Mouse (Mus musculus) intestine, embryonic 14.5 days (tissue): ENCODE data around the gene Tead1. TPM values are rescaled to one million over a fixed set of nuclear protein-coding genes. Genes with fewer than 3 reads are reported as not detected.

Experiments
- ATAC-seq: fragments of 200-750 bp; cut with Nextera tagmentation; replicated peaks from 2 replicates; pipeline ENCODE4 v1.8.0; 2017; ENCODE audit warnings: low read depth, moderate number of reproducible peaks, moderate TSS enrichment, moderate library complexity; ENCODE audit not compliant: low FRiP score, low TSS enrichment
- DNase-seq: peaks from one replicate; pipeline ENCODE4 v3.0.0-alpha.2; 2018; ENCODE audit warnings: low spot score
- H3K27ac ChIP-seq: fragments of 300-500 bp; sonication (generic); 2 replicates; pipeline ENCODE4 v1.5.1; 2014; ENCODE audit warnings: low read depth, mild to moderate bottlenecking, control low read depth
- H3K27me3 ChIP-seq: fragments of 300-500 bp; sonication (generic); replicated peaks from 2 replicates; pipeline ENCODE4 v1.6.1; 2014; ENCODE audit warnings: low read length, control low read depth; ENCODE audit not compliant: control insufficient read depth, insufficient read depth
- H3K36me3 ChIP-seq: fragments of 300-500 bp; sonication (generic); 2 replicates; pipeline ENCODE4 v1.6.1; 2014; ENCODE audit warnings: low read length, control low read depth; ENCODE audit not compliant: control insufficient read depth, insufficient read depth
- H3K4me1 ChIP-seq: fragments of 300-500 bp; sonication (generic); replicated peaks from 2 replicates; pipeline ENCODE4 v1.6.1; 2014; ENCODE audit warnings: low read length, control low read depth, mixed read lengths; ENCODE audit not compliant: control insufficient read depth, insufficient read depth
- H3K4me2 ChIP-seq: fragments of 300-500 bp; sonication (generic); 2 replicates; pipeline ENCODE4 v1.6.1; 2014; ENCODE audit warnings: low read length
- H3K4me3 ChIP-seq: fragments of 300-500 bp; sonication (generic); 2 replicates; pipeline ENCODE4 v1.5.1; 2014; ENCODE audit warnings: low read depth, low read length, control low read depth, mixed read lengths
- H3K9ac ChIP-seq: fragments of 300-500 bp; sonication (generic); 2 replicates; pipeline ENCODE4 v1.6.1; 2014; ENCODE audit warnings: mild to moderate bottlenecking, low read length
- H3K9me3 ChIP-seq: fragments of 300-500 bp; sonication (generic); 2 replicates; pipeline ENCODE4 v1.6.1; 2016; ENCODE audit warnings: low read length, control low read depth; ENCODE audit not compliant: control insufficient read depth
- WGBS: fragments of 180-500 bp; shearing (Covaris S2); extraction: QIAGEN DNeasy Blood & Tissue Kit; methylation state at CpG from one replicate; pipeline ENCODE4 v1.1.7; 2014; 5-methylcytosine and 5-hydroxymethylcytosine counted together
- polyA plus RNA-seq: library from polyadenylated mRNA; unstranded; fragments of >200 nt; fragmentation: Nextera tagmentation; extraction: Ambion mirVana; gene quantifications from 2 replicates; pipeline ENCODE4 v1.2.1, GENCODE M21; 2014

Tead1 gene
- polyA plus RNA-seq, 1 experiment from 2014 or later, result 20.2 TPM

GRCm38 (mm10) chr7:112752311-112752710, 73.2 kb downstream of the Tead1 start:
- H3K9me3 ChIP-seq, result no peaks in the 10 kb centered on the region
- 89% methylated on average over 6 of the region's 6 CpGs for WGBS
- DNase-seq (no peak), ATAC-seq (no peak)
- no peaks in the 10 kb centered on the region for H3K27me3 ChIP-seq
- H3K4me1 ChIP-seq, result peaks cover 9% of the 10 kb centered on the region
- H3K4me3 ChIP-seq, result no peak overlapping the region
- no peaks in the 10 kb centered on the region for H3K36me3 ChIP-seq
- H3K27ac ChIP-seq, result no peak overlapping the region
- H3K9ac ChIP-seq, result no peak overlapping the region
- H3K4me2 ChIP-seq, result no peak overlapping the region

DNA sequence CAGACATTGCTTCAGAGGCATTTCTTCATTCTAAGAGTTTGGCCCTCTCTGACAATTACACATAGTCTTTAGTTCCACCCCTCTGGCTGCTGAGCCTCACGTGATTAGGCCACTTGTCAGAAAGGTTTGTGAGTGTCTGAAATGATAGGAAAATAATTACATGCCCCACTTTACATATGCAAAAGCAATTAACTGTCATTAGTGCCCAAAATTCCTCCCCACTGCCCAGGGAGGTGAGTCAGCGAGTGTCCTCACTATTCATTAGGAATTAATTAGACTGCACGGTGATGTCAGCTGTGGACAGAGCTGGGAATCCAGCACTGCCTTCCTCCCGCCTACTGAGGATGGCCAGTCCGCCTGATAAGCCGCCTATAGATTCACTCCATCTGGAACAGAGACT, 74.2 kb downstream of the Tead1 start:
- WGBS, result 68% methylated on average over 6 of the region's 6 CpGs
- no peak overlapping the region for H3K9ac ChIP-seq
- DNase-seq (no peak), ATAC-seq (no peak)
- H3K4me2 ChIP-seq, result no peak overlapping the region
- H3K4me3 ChIP-seq, result no peak overlapping the region
- peaks cover 18% of the 10 kb centered on the region for H3K4me1 ChIP-seq
- no peaks in the 10 kb centered on the region for H3K36me3 ChIP-seq
- H3K27ac ChIP-seq, result no peak overlapping the region
- no peaks in the 10 kb centered on the region for H3K9me3 ChIP-seq
- no peaks in the 10 kb centered on the region for H3K27me3 ChIP-seq

DNA sequence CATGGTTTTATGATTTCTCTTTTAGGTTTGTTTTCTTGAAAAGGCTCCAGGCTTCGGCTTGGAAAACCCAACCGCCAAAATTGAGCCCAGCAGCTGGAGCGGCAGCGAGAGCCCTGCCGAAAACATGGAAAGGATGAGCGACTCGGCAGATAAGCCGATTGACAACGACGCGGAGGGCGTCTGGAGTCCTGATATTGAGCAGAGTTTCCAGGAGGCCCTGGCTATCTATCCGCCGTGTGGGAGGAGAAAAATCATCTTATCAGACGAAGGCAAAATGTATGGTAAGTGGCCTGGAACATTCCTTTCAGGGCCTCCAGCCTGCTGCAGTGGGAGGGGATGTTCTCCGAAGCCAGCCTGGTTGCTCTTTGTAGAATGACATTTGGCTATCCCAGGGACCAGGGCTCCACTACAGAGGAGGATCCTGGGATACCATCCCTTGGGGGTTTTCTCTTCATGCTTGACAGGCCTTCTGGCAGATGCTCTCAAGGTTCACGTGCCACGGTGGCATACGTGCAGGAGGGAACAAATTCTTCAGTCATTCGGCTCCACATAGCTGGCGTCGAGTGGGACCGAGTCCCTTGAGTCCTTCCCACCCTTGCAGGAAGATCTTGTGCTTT, 80.3 kb downstream of the Tead1 start:
- peaks cover 52% of the 10 kb centered on the region for H3K4me1 ChIP-seq
- H3K4me3 ChIP-seq, result no peak overlapping the region
- WGBS, result 69% methylated on average over 23 of the region's 23 CpGs
- ATAC-seq (no peak), DNase-seq (no peak)
- H3K9me3 ChIP-seq, result no peaks in the 10 kb centered on the region
- H3K4me2 ChIP-seq, result no peak overlapping the region
- no peak overlapping the region for H3K9ac ChIP-seq
- H3K27me3 ChIP-seq, result no peaks in the 10 kb centered on the region
- no peak overlapping the region for H3K27ac ChIP-seq
- no peaks in the 10 kb centered on the region for H3K36me3 ChIP-seq

DNA sequence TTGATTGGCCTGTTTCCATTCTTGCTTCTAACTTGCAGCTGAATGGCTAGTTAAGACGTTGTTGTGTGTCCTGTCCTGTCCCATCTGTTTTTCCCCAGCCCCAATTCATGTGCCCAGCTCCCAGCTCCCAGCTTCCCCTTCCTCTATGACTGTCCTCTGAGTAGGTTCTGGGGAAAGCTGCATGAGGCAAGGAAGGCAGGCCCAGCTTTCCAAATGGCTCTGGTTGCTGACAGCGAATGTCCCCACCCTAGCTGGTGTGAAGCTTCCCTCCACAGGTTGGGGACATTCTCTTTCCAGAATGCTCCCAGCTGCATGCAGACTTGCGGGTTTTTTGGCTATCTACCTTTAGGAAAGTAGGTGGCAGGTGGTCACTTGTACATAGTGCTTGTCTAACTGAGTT, 81.2 kb downstream of the Tead1 start:
- no peak overlapping the region for H3K4me2 ChIP-seq
- no peaks in the 10 kb centered on the region for H3K27me3 ChIP-seq
- H3K9me3 ChIP-seq, result no peaks in the 10 kb centered on the region
- H3K4me1 ChIP-seq, result peaks cover 52% of the 10 kb centered on the region
- DNase-seq, result no peak
- H3K4me3 ChIP-seq, result no peak overlapping the region
- H3K9ac ChIP-seq, result no peak overlapping the region
- 68% methylated on average over 3 of the region's 3 CpGs for WGBS
- no peaks in the 10 kb centered on the region for H3K36me3 ChIP-seq
- ATAC-seq, result no peak
- peak overlapping the region; percentile 51; the same call in 1 of the 2 replicates for H3K27ac ChIP-seq

DNA sequence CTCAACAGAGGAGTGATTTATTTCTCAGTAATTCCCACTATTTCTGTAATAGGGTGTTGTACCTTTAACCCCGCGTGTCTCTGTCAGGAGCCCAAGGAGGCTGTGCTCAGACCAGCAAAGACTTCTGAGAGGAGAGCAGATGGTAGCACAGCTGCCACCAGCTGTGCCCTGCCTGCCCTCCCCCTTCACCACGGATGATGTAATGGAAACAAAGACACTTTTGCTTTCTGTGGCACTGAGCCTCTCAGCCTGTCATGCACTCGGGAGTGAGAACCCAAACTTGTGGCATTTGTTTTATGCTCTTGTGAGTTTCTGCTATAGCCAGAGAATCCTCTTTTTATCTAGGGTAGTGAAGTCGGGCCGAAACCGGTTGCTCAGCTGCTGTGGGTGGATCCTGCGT, 81.7 kb downstream of the Tead1 start:
- Histone ChIP-seq H3K27ac (peak overlapping the region; percentile 51), H3K4me1 (peaks cover 52% of the 10 kb centered on the region), H3K36me3 (no peaks in the 10 kb centered on the region)

DNA sequence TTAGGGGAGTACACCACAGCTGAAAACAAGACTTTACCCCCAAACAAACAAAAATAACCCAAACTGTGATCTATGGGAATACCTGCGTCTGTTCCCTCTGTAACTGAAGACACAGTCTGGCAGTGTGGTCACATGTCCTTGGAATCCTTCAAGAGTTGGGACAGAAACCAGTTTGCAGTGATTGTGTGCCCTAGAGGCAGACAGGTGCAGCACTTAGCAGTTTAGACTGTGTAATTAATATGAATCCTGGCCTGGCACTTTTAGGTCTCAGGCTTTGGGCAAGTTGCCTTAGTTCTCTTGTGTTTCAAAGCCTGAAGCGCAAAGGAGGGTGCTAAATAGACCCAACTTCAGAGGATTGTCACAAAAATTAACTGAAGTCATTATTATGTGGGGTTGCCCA, 83.8 kb downstream of the Tead1 start:
- Histone ChIP-seq H3K36me3 (no peaks in the 10 kb centered on the region), H3K27me3 (no peaks in the 10 kb centered on the region), H3K4me3 (no peak overlapping the region), H3K4me2 (no peak overlapping the region), H3K27ac (no peak overlapping the region), H3K4me1 (peaks cover 38% of the 10 kb centered on the region), H3K9ac (no peak overlapping the region), H3K9me3 (no peaks in the 10 kb centered on the region)
- DNase-seq (no peak), ATAC-seq (no peak)
- WGBS, result 84% methylated on average over 2 of the region's 2 CpGs

More for the DNA sequence above, 81.7 kb downstream of the Tead1 start:
- H3K4me3 ChIP-seq, result no peak overlapping the region
- no peak overlapping the region for H3K9ac ChIP-seq
- H3K9me3 ChIP-seq, result no peaks in the 10 kb centered on the region
- 48% methylated on average over 8 of the region's 8 CpGs for WGBS
- H3K4me2 ChIP-seq, result no peak overlapping the region
- DNase-seq, result peak; percentile 69
- H3K27me3 ChIP-seq, result no peaks in the 10 kb centered on the region
- no peak for ATAC-seq

- DNase-seq, result no peak
- WGBS, result 72% methylated on average over 3 of the region's 3 CpGs
These were observed 84.4 kb downstream of the Tead1 start for GRCm38 (mm10) chr7:112763513-112763912.

GRCm38 (mm10) chr7:112764921-112765320, 85.8 kb downstream of the Tead1 start:
- H3K9me3 ChIP-seq, result no peaks in the 10 kb centered on the region
- 90% methylated on average over 4 of the region's 4 CpGs for WGBS
- H3K36me3 ChIP-seq, result no peaks in the 10 kb centered on the region
- ATAC-seq (no peak), DNase-seq (no peak)
- H3K4me1 ChIP-seq, result peaks cover 28% of the 10 kb centered on the region
- no peak overlapping the region for H3K9ac ChIP-seq
- H3K27ac ChIP-seq, result no peak overlapping the region
- no peaks in the 10 kb centered on the region for H3K27me3 ChIP-seq
- H3K4me3 ChIP-seq, result no peak overlapping the region
- H3K4me2 ChIP-seq, result no peak overlapping the region

More at GRCm38 (mm10) chr7:112763513-112763912, 84.4 kb downstream of the Tead1 start:
- Histone ChIP-seq H3K36me3 (no peaks in the 10 kb centered on the region), H3K9ac (no peak overlapping the region), H3K4me3 (no peak overlapping the region), H3K4me2 (no peak overlapping the region), H3K9me3 (no peaks in the 10 kb centered on the region), H3K4me1 (peaks cover 34% of the 10 kb centered on the region), H3K27me3 (no peaks in the 10 kb centered on the region), H3K27ac (no peak overlapping the region)
- no peak for ATAC-seq

DNA sequence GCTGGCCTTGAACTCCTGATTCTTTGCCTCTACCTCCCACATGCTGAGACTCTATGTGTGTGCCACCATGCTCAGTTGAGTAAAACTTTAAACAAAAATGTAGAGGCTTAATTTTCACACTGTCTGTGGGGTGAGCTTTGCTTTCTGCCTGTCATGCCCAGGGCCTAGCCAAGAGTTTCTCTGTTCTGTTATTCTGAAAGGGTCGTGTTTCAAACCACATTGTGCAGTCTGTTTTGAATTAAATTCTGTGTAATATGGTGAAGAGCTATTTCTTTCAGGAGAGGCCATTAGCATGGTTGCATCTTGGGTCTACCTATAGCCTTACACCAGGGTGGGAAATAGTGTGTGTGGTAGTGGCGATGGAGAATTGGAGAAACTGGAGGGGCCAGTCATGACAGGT, 90.7 kb downstream of the Tead1 start:
- Histone ChIP-seq H3K9me3 (no peaks in the 10 kb centered on the region), H3K4me3 (no peak overlapping the region), H3K36me3 (no peaks in the 10 kb centered on the region), H3K27ac (no peak overlapping the region), H3K4me1 (peaks cover 16% of the 10 kb centered on the region), H3K4me2 (no peak overlapping the region), H3K27me3 (no peaks in the 10 kb centered on the region), H3K9ac (no peak overlapping the region)
- 71% methylated on average over 2 of the region's 2 CpGs for WGBS
- ATAC-seq, result no peak
- no peak for DNase-seq
